Mouse (Mus musculus) forebrain, embryonic 15.5 days (tissue): ENCODE data around the gene Aebp2. TPM values are rescaled to one million over a fixed set of nuclear protein-coding genes. Genes with fewer than 3 reads are reported as not detected.
"Not testable (repeated sequence)": the region's sequence is repeated elsewhere in the genome, so short reads cannot be mapped to it uniquely, and the experiment has no call there.

Experiments used
- ATAC-seq: fragments of 200-750 bp; cut with Nextera tagmentation; replicated peaks from 2 replicates; pipeline ENCODE4 v1.8.0; 2017; ENCODE audit warnings: mild to moderate bottlenecking, moderate TSS enrichment, moderate library complexity
- H3K27ac ChIP-seq: fragments of 300-500 bp; sonication (generic); replicated peaks from 2 replicates; pipeline ENCODE4 v1.5.1; 2015; ENCODE audit warnings: mild to moderate bottlenecking, inconsistent platforms
- H3K27me3 ChIP-seq: fragments of 300-500 bp; sonication (generic); 2 replicates; pipeline ENCODE4 v1.6.1; 2015; ENCODE audit warnings: inconsistent platforms
- H3K36me3 ChIP-seq: fragments of 300-500 bp; sonication (generic); 2 replicates; pipeline ENCODE4 v1.6.1; 2015; ENCODE audit warnings: mild to moderate bottlenecking, inconsistent platforms
- H3K4me1 ChIP-seq: fragments of 300-500 bp; sonication (generic); 2 replicates; pipeline ENCODE4 v1.6.1; 2015; ENCODE audit warnings: inconsistent platforms
- H3K4me2 ChIP-seq: fragments of 300-500 bp; sonication (generic); replicated peaks from 2 replicates; pipeline ENCODE4 v1.6.1; 2015; ENCODE audit warnings: mild to moderate bottlenecking, inconsistent platforms
- H3K4me3 ChIP-seq: fragments of 300-500 bp; sonication (generic); 2 replicates; pipeline ENCODE4 v1.5.1; 2015; ENCODE audit warnings: mild to moderate bottlenecking, inconsistent platforms
- H3K9ac ChIP-seq: fragments of 300-500 bp; sonication (generic); replicated peaks from 2 replicates; pipeline ENCODE4 v1.6.1; 2015; ENCODE audit warnings: mild to moderate bottlenecking, inconsistent platforms
- H3K9me3 ChIP-seq: fragments of 300-500 bp; sonication (generic); 2 replicates; pipeline ENCODE4 v1.6.1; 2016; ENCODE audit warnings: inconsistent platforms
- WGBS: fragments of 180-500 bp; shearing (Covaris S2); methylation state at CpG from one replicate; pipeline ENCODE4 v1.1.7; 2015; ENCODE audit warnings: mixed read lengths; 5-methylcytosine and 5-hydroxymethylcytosine counted together
- polyA plus RNA-seq: library from polyadenylated mRNA; unstranded; fragments of >200 nt; fragmentation: Nextera tagmentation; extraction: Ambion mirVana; gene quantifications from 2 replicates; pipeline ENCODE4 v1.2.1, GENCODE M21; 2015

Gene Aebp2
- polyA plus RNA-seq, 1 experiment from 2014 or later = 9.0 TPM

DNA sequence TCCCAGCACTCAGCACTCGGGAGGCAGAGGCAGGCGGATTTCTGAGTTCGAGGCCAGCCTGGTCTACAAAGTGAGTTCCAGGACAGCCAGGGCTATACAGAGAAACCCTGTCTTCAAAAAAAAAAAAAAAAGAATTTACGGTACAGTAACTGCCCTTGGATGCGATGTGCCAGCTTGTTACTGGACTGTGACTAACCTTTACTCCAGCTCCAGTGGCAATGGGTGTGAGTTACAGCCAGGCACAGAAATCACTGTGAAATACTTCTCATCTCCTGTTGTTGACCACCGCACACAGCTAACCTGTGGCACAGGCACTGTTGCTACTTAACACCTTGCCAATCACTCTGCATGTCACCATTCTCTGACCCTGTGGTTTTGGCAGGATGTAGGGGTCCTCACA lies 26.9 kb upstream of the Aebp2 start:
- not testable (repeated sequence) for H3K9me3 ChIP-seq, ATAC-seq
- WGBS = 94% methylated on average over 6 of the region's 6 CpGs

DNA sequence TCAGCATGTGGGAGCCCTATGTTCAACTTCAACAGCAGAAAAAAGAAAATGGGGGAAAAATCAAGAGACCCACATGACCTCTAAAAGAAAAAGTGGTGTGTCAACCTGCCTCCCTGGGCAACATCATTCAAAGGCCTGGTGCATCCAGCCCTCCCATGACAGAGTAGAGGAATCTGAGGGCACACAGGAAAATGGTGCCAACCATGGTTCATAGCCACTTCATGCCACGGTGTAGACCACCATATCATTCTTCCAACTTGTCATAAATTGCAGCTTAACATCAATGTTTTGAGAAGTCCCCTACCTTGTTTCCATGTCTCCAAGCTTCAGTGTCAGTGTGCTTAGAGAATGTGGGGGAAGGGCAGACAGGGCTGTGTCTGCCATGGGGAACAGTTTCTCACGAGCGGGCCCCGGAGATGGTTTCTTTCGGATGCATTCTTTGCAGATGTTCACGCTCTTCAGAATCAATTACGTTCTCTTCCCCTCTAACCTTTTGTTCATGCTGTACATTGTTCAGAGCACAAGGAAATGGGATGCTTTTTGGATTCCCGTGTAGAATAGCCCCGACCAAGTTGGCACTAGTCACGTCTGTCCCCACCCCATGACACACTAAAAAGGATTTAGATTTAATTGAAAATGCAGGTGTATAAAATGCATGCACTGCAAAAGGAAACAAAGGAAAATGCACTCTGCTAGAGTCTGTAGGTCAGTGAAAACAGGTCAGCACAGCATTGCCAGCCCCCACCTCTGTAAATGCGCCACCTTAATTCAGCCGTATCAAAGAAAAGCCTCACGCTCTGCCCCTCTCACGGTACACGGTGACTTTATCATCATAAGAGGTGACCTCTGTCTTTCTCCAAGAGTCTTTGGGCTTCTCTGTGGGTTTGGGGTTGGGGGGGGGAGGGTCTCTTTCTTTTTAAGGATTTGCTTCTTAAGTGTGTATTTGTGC lies 24.8 kb upstream of the Aebp2 start:
- H3K4me3 ChIP-seq = no peak overlapping the region
- no peak overlapping the region for H3K27ac ChIP-seq
- 62% methylated on average over 15 of the region's 15 CpGs for WGBS
- H3K4me2 ChIP-seq = no peak overlapping the region
- H3K9ac ChIP-seq = no peak overlapping the region
- H3K27me3 ChIP-seq = no peaks in the 10 kb centered on the region
- peaks cover 31% of the 10 kb centered on the region for H3K36me3 ChIP-seq
- no peaks in the 10 kb centered on the region for H3K4me1 ChIP-seq
- ATAC-seq = no peak
- H3K9me3 ChIP-seq = no peaks in the 10 kb centered on the region

More for the DNA sequence above, 26.9 kb upstream of the Aebp2 start:
- H3K4me2 ChIP-seq, H3K9ac ChIP-seq, H3K27me3 ChIP-seq, H3K4me3 ChIP-seq, H3K4me1 ChIP-seq, H3K27ac ChIP-seq: not testable (repeated sequence)
- peaks cover 47% of the 10 kb centered on the region for H3K36me3 ChIP-seq

DNA sequence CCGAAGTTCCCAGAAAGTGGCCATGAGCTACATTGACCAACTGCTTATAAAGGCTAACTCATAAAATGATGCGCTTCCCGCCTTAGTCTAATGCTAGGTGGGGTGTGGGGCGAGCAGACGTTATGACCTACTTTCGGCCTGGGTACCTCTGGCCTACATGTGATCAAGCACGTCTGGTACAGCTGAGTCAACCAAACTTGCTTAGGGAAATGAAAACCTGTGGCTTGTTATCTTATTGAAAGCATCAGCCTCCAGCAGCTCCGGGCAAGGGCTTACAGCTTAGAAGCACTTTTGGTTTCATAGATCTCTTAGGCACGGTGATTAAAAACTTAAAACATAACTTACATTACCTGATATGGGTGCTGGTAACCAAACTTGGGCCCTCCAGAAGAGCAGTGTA lies 23.9 kb upstream of the Aebp2 start:
- ATAC-seq = no peak
- peaks cover 25% of the 10 kb centered on the region for H3K36me3 ChIP-seq
- H3K4me2 ChIP-seq = no peak overlapping the region
- peaks cover 2% of the 10 kb centered on the region; the same call in 1 of the 2 replicates for H3K4me1 ChIP-seq
- H3K4me3 ChIP-seq = no peak overlapping the region
- no peaks in the 10 kb centered on the region for H3K27me3 ChIP-seq
- no peak overlapping the region for H3K27ac ChIP-seq
- no peaks in the 10 kb centered on the region for H3K9me3 ChIP-seq
- 94% methylated on average over 9 of the region's 9 CpGs for WGBS
- no peak overlapping the region for H3K9ac ChIP-seq

DNA sequence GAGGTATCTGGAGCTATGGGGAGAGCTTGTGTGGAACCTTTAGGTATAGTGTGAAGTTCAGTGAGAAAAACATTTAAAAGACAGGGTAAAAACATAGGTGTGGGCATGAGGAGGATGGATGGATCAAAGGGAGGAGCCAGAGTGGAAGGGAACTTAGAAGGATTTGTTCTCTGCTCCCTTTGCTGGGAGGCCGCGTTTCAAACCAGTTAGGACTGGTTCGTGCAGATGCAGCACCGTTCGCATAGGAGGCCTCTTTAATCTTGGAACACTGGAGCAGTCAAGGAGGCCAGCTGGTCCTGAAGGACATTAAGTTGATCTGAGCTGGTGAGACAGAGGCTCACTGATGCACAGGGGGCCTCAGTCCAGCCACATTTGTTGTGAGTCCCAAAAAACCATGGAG lies 23.1 kb upstream of the Aebp2 start:
- WGBS = 95% methylated on average over 5 of the region's 5 CpGs
- H3K4me2 ChIP-seq = no peak overlapping the region

DNA sequence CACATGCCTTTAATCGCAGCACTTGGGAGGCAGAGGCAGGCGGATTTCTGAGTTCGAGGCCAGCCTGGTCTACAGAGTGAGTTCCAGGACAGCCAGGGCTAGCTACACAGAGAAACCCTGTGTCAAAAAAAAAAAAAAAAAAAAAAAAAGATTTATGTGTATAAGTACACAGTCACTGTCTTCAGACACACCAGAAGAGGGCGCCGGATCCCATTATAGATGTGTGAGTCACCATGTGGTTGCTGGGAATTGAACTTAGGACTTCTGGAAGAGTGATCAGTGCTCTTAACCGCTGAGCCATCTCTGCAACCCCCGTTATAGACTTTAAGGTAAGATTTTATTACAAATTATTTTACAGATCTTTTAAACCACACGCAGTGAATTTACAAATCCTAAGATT lies 21.8 kb upstream of the Aebp2 start:
- H3K4me3 ChIP-seq, H3K27ac ChIP-seq, H3K9ac ChIP-seq, H3K4me2 ChIP-seq, H3K4me1 ChIP-seq, H3K9me3 ChIP-seq, H3K27me3 ChIP-seq, ATAC-seq: not testable (repeated sequence)
- WGBS = 96% methylated on average over 8 of the region's 8 CpGs
- H3K36me3 ChIP-seq = peaks cover 12% of the 10 kb centered on the region

More for the DNA sequence above, 23.1 kb upstream of the Aebp2 start:
- Histone ChIP-seq H3K27me3 (no peaks in the 10 kb centered on the region), H3K36me3 (peaks cover 19% of the 10 kb centered on the region), H3K4me3 (no peak overlapping the region), H3K4me1 (peaks cover 4% of the 10 kb centered on the region; the same call in 1 of the 2 replicates), H3K27ac (no peak overlapping the region), H3K9me3 (no peaks in the 10 kb centered on the region), H3K9ac (no peak overlapping the region)
- ATAC-seq = no peak

DNA sequence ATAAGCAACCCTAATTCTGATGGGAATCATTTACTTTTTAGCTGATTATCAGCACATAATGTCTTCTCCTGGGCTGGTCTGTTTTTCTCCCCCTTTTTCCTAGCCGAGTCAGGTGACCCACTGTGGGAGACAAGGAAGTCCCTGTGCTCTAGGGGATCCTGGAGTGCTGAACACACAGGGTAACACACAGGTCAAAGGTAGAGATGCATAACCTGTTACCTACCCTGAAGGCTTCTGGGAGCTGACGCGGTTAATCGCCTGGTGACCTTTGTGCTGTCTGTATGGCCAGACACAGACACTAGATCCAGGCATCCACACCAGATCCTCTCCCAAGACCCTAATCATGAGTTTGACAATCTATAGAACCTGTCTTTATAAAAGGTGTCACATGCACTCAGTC lies 21.3 kb upstream of the Aebp2 start:
- Histone ChIP-seq H3K4me1 (peaks cover 4% of the 10 kb centered on the region; the same call in 1 of the 2 replicates), H3K27me3 (no peaks in the 10 kb centered on the region), H3K9ac (no peak overlapping the region), H3K27ac (no peak overlapping the region), H3K4me2 (no peak overlapping the region), H3K9me3 (no peaks in the 10 kb centered on the region), H3K36me3 (peaks cover 6% of the 10 kb centered on the region; the same call in 1 of the 2 replicates), H3K4me3 (no peak overlapping the region)
- 94% methylated on average over 4 of the region's 4 CpGs for WGBS
- ATAC-seq = no peak

DNA sequence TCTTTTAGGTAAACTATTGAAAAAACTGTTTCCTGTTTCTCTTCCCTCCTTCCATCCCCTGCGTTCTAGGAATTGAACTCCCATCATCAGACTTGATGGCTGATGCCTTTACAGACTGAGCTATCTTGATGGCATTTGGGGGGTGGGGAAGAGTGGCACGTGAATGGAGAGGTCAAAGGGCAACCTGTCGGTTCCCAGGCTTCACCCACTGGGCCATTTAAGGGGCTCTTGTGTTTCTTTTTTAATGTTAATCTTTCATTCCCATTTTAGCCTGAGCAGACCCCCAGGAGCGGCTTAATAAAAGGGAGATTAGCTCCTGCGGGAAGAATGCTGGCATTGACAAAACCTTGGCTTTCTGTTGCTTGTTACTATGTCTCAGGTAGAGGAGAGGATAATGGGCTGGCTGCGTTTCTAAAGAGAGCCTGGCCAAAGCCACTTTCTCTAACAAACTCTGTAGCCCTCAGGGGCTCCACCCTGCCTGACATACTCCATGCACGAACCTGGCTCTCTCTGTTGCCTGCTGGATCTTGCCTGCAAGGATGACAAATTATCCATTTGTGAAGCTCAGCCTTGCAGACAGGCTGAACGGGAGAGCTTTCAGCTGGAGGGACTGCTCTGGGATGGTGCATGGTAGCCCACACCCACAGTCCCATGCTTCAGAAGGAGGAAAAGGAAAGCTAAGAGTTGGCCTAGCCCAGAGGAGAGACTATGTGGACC lies 19.1 kb upstream of the Aebp2 start:
- Histone ChIP-seq H3K4me1 (peaks cover 4% of the 10 kb centered on the region; the same call in 1 of the 2 replicates), H3K27ac (no peak overlapping the region; the same call in 1 of the 2 replicates), H3K9me3 (no peaks in the 10 kb centered on the region), H3K36me3 (no peaks in the 10 kb centered on the region), H3K4me2 (no peak overlapping the region), H3K4me3 (no peak overlapping the region), H3K27me3 (no peaks in the 10 kb centered on the region), H3K9ac (no peak overlapping the region)
- WGBS = 2% methylated on average over 8 of the region's 8 CpGs
- peak; percentile 39; the same call in 1 of the 2 replicates for ATAC-seq

DNA sequence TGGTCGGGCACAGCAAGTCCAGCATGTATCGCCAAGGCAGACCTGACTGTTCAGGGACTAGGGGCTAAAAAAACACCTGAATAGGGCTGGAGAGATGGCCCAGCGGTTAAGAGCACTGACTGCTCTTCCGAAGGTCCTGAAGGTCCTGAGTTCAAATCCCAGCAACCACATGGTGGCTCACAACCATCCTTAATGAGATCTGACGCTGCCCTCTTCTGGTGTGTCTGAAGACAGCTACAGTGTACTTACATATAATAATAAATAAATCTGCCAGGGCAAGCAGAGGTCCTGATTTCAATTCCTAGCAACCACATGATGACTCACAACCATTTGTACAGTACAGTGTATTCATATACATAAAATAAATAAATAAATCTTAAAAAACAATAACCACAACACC lies 17.3 kb upstream of the Aebp2 start:
- H3K27me3 ChIP-seq, H3K9ac ChIP-seq, H3K4me2 ChIP-seq, H3K9me3 ChIP-seq, ATAC-seq, H3K27ac ChIP-seq, H3K4me1 ChIP-seq, H3K4me3 ChIP-seq, H3K36me3 ChIP-seq: not testable (repeated sequence)
- 78% methylated on average over 5 of the region's 5 CpGs for WGBS

DNA sequence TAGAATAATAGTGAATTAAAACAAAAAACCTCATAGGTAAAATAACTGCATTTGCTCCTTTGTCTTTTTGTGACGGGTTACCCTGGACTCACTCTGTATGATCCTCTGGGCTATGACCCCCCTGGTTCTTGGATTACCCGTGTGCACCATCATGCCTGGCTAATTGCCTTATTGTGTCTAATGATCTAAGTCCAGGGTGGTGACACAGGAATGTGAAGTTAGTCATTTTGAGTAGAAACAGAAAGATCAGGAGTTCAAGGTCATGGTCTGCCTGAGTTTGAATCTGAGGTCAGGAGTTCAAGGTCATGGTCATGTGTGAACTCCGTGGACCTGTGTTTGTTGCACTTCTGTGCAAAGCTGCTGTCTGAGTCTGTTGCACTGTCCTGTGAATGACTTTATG lies 16.7 kb upstream of the Aebp2 start:
- no peak overlapping the region for H3K9ac ChIP-seq
- ATAC-seq = no peak
- no peaks in the 10 kb centered on the region for H3K36me3 ChIP-seq
- H3K27ac ChIP-seq = no peak overlapping the region
- peaks cover 4% of the 10 kb centered on the region; the same call in 1 of the 2 replicates for H3K4me1 ChIP-seq
- H3K9me3 ChIP-seq = no peaks in the 10 kb centered on the region
- H3K4me2 ChIP-seq = no peak overlapping the region
- no peak overlapping the region for H3K4me3 ChIP-seq
- 61% methylated on average over 3 of the region's 3 CpGs for WGBS
- H3K27me3 ChIP-seq = no peaks in the 10 kb centered on the region

DNA sequence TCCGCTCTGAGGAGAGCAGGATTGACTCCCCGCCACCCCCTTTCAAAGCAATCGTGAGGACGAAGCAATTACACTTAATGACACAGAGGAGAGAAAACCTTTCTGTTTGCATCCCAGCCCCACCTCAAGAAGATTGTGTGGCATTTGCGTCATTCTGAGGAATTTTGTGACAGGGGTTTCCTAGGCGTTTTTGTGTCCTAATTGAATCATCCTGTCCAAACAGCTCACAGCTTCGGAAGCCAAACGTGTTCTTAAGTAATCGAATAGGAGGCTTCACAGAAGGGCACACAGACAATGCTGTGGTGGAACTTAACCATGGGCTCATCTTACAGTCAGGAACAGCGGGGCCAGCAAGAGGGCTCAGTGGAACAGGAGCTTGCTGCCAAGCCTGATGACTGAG lies 15.9 kb upstream of the Aebp2 start:
- H3K36me3 ChIP-seq = no peaks in the 10 kb centered on the region
- 52% methylated on average over 10 of the region's 10 CpGs for WGBS
- H3K27ac ChIP-seq = no peak overlapping the region
- H3K27me3 ChIP-seq = no peaks in the 10 kb centered on the region
- no peak overlapping the region for H3K4me2 ChIP-seq
- no peak overlapping the region for H3K9ac ChIP-seq
- H3K9me3 ChIP-seq = no peaks in the 10 kb centered on the region
- no peak overlapping the region for H3K4me3 ChIP-seq
- no peak for ATAC-seq
- H3K4me1 ChIP-seq = peaks cover 4% of the 10 kb centered on the region; the same call in 1 of the 2 replicates

DNA sequence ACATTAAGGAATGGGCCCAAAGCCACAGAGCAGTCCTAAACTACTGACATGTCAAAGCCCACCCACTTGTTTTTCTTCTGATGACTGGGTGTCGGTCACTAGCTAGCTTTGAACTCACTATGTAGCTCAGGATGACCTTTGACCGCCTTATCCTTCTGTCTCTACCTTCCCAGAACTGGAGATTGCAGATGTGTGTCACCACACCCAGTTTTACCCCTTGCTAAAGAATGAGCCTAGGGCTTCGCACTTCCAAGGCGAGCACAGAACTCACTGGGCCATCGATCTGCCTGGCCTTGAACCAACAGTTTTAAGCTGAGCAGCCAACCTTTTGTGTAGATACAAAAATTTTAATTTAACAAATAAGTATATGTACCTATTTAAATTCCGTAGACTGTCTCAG lies 13.8 kb upstream of the Aebp2 start:
- Histone ChIP-seq H3K27me3 (no peaks in the 10 kb centered on the region), H3K9ac (no peak overlapping the region), H3K4me3 (no peak overlapping the region), H3K4me2 (no peak overlapping the region), H3K4me1 (peaks cover under 1% of the 10 kb centered on the region; the same call in 1 of the 2 replicates), H3K27ac (no peak overlapping the region), H3K36me3 (no peaks in the 10 kb centered on the region), H3K9me3 (no peaks in the 10 kb centered on the region)
- 92% methylated on average over 6 of the region's 6 CpGs for WGBS
- no peak for ATAC-seq

DNA sequence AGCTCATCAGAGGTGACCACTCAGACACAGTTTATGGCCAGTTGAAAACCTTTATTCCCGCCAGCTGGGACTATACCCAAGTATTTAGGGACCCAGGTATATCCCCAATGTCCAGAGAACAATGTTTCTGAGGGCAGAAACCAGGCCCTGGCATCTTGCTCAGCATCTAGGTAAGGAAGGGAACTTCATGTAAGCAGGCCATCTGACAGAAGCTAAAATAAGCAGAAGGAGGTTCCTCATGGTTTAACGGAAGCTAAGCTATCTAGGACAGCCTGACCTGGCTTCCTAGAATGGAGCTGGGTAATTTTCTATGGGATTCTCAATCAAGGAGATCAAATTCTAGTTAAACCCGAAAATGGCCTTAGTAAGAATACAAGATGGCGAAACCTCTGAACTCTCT lies 12.9 kb upstream of the Aebp2 start:
- Histone ChIP-seq H3K9ac (no peak overlapping the region), H3K27ac (no peak overlapping the region), H3K4me3 (no peak overlapping the region), H3K4me1 (no peaks in the 10 kb centered on the region), H3K27me3 (no peaks in the 10 kb centered on the region), H3K36me3 (no peaks in the 10 kb centered on the region), H3K9me3 (no peaks in the 10 kb centered on the region), H3K4me2 (no peak overlapping the region)
- WGBS = 91% methylated on average over 4 of the region's 4 CpGs
- ATAC-seq = no peak
